Mouse (Mus musculus) erythroblast, embryonic 14.5 days (primary cell): Measurements from ENCODE around the gene Scg2.

Experiments used
- GATA1 ChIP-seq: IDR thresholded peaks from 2 replicates; pipeline ENCODE4 v1.6.1; 2012; ENCODE audit warnings: low read length, inconsistent platforms, mixed read lengths
- TAL1 ChIP-seq: IDR thresholded peaks from 3 replicates; pipeline ENCODE4 v1.6.1; 2012; ENCODE audit warnings: low read length, inconsistent platforms, mixed read lengths

GRCm38 (mm10) chr1:79429058-79429457 is 10.9 kb downstream of the Scg2 start:
- TF ChIP-seq TAL1 (no peak), GATA1 (no peak)
